Mouse (Mus musculus) E14TG2a.4 (cell line): ENCODE data around the gene Rasa2.

Experiments
- CTCF ChIP-seq: conservative IDR thresholded peaks from 2 replicates; pipeline ENCODE4 v1.5.1; 2014; ENCODE audit warnings: low read length
- NANOG ChIP-seq: IDR thresholded peaks from 2 replicates; pipeline ENCODE4 v1.6.1; 2014; ENCODE audit warnings: borderline replicate concordance, low read length, mixed read lengths

- no peak for TF ChIP-seq CTCF
- no peak for TF ChIP-seq NANOG
These were observed 28.4 kb upstream of the Rasa2 start for GRCm38 (mm10) chr9:96659801-96660200.
